Mouse (Mus musculus): Measurements from ENCODE around the gene Crybg1. TPM values are rescaled to one million over a fixed set of nuclear protein-coding genes. Genes with fewer than 3 reads are reported as not detected.
A peak's percentile ranks its signal among the peaks of the same experiment; 100 is the strongest.
"Not testable (repeated sequence)": the region's sequence is repeated elsewhere in the genome, so short reads cannot be mapped to it uniquely, and the experiment has no call there.

Gene Crybg1
- polyA plus RNA-seq, 2 experiments from 2014 or later, result 21.7 to 23.7 TPM

DNA sequence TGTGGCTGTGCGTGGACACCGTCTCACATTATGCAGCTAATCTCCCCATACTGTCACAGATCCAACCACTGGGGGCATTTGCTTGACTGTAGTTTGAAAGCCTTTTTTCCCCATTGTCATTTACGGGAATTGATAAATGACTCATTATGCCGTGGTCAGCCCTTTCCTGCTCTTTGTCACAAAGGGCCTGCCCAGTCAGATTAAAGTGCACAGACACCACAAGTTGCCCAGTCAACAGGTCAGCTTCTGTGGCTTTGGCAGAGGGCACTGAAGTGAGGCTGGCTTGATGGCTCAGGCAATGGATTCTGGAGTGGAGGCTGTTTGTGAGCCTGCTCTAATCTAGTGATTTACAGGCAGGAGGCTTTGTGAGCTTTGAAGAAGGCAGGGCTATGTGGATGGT is 204.9 kb downstream of the Crybg1 start:
- ATAC-seq, result no peak

DNA sequence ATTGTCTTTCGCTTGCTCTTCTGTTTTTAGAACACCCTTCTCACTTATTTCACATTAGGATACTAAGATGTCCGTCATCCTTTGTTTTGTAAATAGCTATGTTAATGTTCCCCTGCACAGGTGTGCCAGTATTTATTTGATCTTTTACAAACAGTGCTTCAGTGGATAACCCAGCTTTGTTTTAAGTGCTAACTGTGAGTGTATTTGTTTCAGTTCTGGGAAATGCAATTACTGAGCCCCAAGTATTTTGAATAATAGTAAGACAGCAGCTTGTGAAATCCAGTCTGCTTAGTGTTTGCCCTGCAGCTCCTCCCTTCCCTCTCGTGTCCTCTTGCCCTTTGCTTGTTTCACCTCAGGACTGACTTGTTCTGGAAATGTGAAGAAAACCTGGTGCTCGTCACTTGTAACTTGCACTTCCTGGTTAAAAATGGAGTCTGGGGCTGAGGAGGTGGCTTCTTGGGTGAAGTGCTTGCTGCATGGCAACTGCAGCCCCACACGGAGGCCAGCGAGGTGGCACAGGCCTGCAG is 209.5 kb downstream of the Crybg1 start:
- ATAC-seq, result no peak

DNA sequence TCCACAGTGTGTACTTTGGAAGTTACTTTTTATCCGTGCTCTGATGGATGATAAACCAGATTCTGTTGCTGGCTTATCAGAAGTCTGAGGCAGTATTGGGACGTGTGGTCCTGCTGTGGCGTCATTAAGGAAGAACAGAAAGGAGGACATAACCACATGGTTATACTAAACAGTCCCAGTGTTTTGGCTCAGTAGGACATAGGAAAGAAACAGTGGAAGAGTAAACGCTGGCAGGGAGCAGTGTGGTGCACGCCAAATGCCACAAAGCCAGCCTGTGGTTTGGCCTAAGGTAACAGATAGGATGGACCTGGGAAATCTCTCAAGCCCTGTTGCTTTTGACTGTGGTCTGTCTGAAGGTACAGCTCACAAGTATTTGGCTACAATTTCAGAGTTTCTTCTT is 220.1 kb downstream of the Crybg1 start:
- ATAC-seq, result no peak

DNA sequence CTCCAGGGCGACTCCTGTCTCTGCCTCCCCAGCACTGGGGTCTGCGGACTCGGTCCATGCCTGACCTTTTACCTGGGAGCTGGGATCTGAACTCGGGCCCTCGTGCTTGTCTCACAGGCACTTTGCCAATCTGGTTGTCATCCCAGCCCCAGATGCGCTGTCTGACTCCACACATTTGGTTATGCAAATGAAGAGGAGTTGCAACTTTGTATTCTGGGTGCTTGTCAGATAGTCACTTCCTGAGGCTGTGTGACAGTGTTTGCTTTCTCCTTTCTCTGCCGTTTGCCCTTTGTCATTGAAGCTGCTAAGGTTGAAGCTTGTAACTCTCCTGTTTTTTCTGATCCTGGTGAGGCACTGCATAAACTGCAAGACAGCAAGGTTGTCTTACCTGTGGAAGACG is 220.9 kb downstream of the Crybg1 start:
- no peak for ATAC-seq

DNA sequence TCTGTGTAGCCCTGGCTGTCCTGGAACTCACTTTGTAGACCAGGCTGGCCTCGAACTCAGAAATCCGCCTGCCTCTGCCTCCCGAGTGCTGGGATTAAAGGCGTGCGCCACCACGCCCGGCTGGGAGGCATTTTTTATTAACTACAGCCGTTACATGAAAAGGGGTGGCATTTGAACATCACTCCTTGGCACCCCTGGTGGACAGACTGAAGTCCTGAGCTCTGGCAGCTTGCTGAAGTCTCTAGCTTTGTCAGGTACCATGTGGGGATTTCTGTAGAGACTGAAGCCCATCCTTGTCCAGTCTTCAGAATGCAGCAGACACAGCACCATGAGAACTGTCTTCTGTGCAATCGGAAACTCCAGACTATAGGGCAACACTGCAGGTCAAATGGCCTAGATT is 222.9 kb downstream of the Crybg1 start:
- not testable (repeated sequence) for ATAC-seq

DNA sequence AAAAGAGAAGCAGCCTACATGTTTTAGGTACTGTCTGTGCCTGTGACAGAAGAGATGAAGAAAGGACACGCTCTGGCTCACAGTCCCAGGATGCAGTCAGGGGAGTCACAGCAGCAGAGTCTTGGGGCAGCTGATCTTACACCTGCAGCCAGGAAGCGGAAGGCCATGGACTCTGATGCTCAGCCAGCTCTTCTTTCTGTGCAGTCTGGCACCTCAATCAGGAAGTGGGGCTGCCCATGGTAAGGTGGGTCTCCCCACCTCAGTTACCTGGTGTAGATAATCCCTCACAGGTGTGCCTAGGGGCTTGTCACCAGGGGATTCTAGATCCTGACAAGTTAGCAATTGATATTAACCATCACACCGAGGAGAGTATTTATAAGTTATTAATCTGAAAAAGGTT is 225.6 kb downstream of the Crybg1 start:
- ATAC-seq, result no peak

DNA sequence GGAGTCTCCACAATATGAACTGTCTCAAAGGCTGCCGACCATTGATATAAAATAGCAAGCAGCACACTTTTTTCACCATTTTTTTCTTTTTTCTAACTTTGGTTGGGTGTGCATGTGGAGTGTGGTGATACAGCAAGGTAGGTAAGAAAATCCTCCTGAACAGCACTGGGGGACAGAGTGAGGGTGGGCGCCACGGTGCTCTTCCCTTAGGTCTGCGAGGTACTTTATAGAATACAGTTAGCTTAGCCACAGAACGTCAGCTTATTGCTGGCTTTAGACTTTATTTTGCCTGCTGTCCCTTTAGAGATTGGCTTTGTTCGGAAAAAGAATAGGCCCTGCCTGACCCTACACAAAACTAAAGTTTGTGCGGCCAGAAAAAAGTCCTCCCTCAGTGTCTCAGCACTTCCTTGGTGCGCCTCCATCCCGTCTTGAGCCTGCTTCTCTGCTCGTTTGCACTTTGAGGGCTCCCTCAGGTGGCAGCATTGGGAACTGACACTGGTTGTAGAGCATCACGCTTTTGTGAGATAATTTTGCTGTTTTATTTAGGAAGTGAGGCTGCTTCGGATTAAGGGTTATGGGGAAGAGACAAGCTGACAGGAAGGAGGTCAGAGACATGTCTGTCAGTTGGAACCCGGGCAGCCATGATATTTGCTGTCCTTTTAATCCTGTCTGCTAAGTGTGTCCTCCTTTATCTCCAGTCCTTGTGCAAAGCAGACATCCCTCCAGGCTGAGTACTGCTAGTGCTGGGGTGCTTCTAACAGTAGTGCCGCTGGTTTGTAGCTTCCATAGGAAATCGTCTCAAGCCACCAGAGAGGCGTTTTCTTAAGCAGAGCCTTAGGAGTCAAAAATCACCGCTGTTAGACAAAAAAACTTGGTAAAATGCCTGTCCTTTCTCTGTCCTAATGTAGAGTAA is 229.7 kb downstream of the Crybg1 start:
- ATAC-seq, result peak; percentile 73

DNA sequence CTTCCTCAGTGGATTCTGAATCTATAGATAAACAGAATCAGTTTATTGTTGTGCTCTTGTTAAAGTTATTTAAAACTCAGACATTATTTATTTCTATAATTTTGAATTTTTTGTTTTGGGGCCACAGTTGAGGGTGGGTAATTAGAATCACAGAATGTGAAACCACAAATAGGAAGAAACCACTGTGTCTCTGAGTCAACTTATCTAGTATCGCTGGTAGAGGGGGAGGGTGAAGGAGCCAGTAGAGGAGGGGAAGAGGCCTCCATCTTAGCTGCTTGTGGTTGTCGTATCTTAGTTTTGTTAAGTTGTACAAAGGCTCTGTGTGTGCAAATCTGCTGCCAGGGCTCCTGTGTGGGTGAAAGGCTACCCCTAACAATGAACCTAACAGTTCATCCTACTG is 231.9 kb downstream of the Crybg1 start:
- ATAC-seq, result no peak

DNA sequence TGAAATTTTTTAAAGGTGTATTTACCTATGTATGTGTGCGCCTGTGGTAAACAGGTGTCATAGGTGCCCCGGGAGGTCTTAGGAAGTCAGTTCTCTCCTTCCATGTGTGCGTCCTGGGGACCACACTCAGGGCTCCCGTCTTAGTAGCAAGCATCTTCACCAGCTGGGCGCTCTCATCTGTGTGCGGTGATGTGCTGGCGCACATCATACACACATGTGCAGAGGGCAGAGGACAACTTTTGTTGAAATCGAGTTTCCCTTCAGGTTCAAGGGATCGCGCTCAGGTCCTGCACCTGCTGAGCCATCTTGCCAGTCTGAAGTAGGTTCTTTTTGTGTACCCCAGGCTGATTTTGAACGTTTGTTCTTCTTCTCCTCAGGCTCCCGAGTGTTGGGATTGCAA is 232.5 kb downstream of the Crybg1 start:
- no peak for ATAC-seq

DNA sequence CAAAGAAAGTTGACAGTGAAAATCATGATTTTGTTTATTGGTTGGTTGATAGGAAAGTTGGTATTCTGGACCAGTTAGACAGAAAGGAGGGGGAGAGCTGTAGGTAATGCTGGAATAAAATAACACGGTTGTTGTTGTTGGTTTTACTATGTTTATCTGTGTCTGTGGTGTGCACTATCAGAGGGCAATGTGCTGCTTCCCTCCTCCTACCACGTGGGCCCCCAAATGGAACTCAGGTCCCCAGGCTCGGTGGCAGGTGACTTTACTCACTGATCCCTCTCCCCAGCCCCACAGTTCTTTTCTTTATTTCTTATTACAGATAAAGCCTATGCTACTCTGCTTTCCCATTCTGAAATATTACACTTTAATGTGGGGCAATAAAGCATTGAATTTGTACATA is 236.4 kb downstream of the Crybg1 start:
- ATAC-seq, result no peak

DNA sequence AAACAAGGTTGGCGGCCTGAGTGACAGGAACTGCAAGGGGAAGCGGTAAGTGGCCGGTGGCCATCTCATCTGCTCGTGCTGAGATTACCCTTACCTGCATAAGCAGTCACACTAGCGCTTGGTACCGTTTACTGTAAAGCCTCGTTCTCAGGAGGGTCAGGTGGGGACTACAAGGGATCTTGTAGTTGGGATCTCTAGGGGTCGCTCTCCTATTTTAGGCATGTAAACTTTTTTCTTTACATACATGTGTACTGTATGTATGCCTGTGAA is 237.8 kb downstream of the Crybg1 start:
- ATAC-seq, result no peak

DNA sequence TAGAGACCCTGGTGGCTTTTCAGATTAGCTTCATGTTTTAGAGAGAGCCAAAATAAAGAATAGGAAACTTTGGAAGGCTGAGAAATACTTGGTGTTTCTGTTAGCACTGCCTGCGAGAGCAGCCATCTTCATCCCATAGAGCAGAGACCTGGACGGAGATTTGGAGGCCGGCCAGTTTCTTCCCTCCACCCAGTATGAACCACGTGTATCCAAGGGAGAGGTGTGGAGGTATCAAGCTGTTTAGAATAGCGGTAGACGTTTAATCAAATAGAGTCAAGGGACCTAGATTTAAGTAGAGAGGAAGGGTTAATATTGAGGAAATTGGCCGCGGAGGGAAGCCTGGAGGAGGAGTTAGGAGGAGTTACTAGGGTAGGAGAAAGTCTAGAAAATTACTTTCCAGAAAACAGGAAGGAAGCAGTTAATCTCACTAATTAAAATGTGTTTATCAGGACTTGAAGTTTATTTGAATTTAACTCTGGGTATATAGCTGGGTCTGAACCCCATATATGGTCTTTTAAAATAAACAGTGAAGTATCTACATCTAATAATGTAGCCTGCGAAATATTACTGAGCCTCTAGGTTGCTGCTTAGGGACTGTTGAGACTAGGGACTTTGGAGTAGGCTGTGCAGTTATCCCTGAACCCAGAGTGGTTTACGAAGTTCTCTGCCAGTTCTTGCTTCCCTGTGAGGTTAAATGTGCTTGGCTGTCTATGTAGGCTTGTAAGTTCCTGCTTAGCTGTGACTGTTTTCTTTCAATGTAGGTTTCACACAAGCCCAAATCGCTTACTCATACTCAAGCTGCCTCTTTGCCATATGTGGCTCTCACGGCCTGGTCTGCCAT is 238.4 kb downstream of the Crybg1 start:
- no peak for ATAC-seq

DNA sequence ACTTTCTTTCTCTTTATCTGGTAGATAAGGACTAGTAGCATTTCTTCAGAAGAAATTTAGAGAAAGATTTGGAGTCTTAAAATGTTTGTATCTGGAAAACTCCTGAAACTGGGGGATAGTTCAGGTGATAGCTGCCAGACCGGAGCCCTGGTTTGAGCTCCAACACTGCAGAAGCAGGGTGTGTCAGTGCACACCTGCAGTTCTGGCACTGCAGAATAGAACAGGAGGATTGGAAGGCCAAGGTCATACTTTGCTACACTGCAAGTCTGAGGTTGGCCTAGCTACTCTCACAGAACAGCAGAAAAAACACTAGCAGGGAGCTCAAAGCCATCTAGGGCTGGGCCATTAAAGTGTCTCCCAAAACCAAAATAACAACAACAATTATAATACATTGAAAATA is 244.1 kb downstream of the Crybg1 start:
- no peak for ATAC-seq

DNA sequence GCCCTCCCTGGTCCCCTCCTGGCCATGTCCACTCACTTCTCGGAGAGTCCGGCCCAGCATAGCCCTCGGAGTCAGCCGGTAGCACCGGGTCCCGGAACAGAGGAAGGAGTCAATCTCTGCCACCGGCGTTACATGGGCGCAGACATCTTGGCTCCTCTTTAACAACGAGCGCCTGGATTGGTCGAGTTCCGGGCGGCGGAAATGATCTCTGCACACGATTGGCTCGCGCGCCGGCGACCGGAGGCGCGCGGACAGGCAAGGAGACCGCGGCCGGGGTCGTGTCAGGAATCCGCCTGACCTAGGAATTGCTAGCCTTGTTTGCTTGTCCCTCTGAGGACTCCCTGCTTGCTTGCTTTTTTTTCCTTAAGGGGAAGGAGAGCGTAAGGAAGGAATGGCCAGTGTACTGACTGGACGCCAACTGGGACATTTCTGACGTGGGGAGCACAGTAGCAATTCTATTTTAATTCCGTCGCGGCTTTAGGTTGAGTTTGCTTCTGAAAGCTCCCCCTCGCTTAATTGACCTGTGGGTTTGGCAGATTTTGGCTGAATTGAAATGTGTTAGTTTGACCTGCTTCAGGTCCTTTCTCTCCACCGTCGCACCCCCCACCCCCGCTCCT is 247.0 kb downstream of the Crybg1 start, which contains the start of the genes Qrsl1 and Rtn4ip1:
Qrsl1 (minus strand) TSS at position 168 of the 617 bp plus-strand sequence.
Rtn4ip1 (plus strand) TSS at position 230 of the 617 bp plus-strand sequence.
- ATAC-seq, result peak; percentile 96

DNA sequence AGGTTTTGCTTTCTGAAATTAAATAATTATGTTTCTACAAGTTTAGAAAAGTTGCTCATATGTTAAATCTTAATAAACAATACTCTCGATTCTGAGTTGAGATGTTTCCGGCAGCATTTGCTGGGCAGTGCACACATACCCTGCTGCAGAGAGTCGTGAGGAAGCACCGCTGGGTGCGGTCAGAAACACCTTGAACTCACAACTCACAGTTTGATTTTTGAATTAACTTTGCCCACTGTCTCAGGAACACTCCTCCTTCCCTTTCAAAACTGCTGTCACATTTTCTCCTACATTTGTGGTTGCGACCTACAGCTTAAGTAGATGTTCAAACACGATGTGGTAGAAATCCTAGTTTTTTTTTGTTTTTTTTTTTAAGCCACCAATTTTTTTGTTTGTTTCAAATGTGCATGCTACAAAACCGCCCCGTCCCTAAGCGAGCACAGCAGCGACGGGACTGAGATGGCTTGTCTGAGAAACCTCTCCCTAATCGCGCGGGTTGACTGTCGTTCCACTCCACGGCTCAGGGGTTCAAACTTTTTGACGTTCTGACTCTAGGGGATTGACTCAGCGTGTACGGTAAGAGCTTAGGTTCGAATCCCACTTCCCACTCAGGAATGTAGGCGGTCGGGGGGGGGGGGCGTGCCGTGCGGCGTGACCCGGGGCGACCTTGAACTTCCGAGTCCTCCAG is 247.6 kb downstream of the Crybg1 start:
- peak; percentile 55 for ATAC-seq

Other genes with a start within 250 kb of the Crybg1 start
- gene Qrsl1, start 247.1 kb downstream of the Crybg1 start, polyA plus RNA-seq (2017; shearing (Covaris generic)), result 10 to 100 TPM; 23.9 to 25.1 TPM
- 10 to 100 TPM in 1 of 2 experiments, 1 to 10 TPM in 1; 7.9 to 11.4 TPM for gene Rtn4ip1, start 247.0 kb downstream of the Crybg1 start, polyA plus RNA-seq (2017; shearing (Covaris generic))
- gene Atg5, start 119.5 kb upstream of the Crybg1 start, polyA plus RNA-seq (2017; shearing (Covaris generic)), result 10 to 100 TPM; 38.8 to 57.3 TPM

All from activated CD4-positive, CD25-positive, alpha-beta regulatory T cell, adult 4 months (primary cell).